Mouse (Mus musculus): ENCODE data around the gene Stk32c. TPM values are rescaled to one million over a fixed set of nuclear protein-coding genes. Genes with fewer than 3 reads are reported as not detected.

Stk32c gene
- total and polyA plus RNA-seq, 3 experiments = 0.21 TPM; not detected in 2

DNA sequence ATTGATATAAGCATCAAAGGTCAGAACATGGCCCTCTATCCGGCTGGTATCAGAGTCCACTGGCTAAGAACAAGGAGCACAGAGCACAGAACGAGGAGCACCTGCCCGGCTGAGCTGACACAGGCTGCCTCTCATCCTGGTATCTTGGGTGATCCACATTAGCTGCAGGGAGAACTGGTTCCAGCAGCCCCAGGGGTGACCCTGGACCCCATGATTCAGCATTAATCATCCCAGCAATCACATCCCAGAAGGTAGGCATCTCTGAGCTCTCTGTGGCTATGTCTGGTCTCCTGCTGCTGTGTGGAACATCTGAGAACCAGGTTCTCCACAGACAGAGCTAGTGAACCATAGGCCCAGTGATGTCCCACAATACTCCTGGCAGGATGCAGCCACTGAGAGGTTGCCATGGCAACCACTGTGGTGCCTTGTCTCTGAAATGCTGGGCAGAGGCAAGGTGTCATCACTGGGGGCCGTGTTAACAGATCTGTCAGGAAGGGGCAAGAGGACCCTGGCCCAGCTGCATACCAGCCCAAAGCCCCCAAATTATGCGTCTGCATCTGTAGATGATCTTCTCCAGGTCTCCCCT, 76.1 kb downstream of the Stk32c start:
- Histone ChIP-seq H3K4me3 (ENCODE audit: control insufficient read depth in 1 of 2, insufficient read depth in 1 of 2, low read depth in 2 of 2, low read length in 2 of 2) (no peak overlapping the region), H3K9me3 (replicated peaks; ENCODE audit: insufficient read depth, low read length) (no peaks in the 10 kb centered on the region), H3K9ac (ENCODE audit: control insufficient read depth, low read depth, low read length, poor library complexity, severe bottlenecking) (no peak overlapping the region), H3K4me1 (ENCODE audit: control insufficient read depth in 1 of 2, insufficient read depth in 2 of 2, low read length in 2 of 2) (no peaks in the 10 kb centered on the region), H3K27ac (ENCODE audit: control insufficient read depth, low read depth, low read length) (no peak overlapping the region), H3K36me3 (ENCODE audit: control insufficient read depth in 1 of 2, insufficient read depth in 2 of 2, low read length in 2 of 2) (no peaks in the 10 kb centered on the region), H3K27me3 (ENCODE audit: control insufficient read depth in 1 of 2, insufficient read depth in 2 of 2, low read length in 2 of 2) (no peaks in the 10 kb centered on the region), H3K79me2 (ENCODE audit: control insufficient read depth, insufficient read depth, low read length, poor library complexity) (no peaks in the 10 kb centered on the region)
- TF ChIP-seq TAL1 (IDR thresholded peaks at IDR 0.05; ENCODE audit: low read length) (no peak), E2F4 (IDR thresholded peaks at IDR 0.05; ENCODE audit: borderline replicate concordance, low read depth, low read length) (no peak), POLR2A (IDR thresholded peaks at IDR 0.05; ENCODE audit: control insufficient read depth in 1 of 2, insufficient read depth in 1 of 2, low read depth in 1 of 2, low read length in 2 of 2, poor library complexity in 1 of 2) (no peak), CHD2 (IDR thresholded peaks at IDR 0.05; ENCODE audit: low read length) (no peak), KAT2A (conservative IDR thresholded peaks at IDR 0.05; ENCODE audit: low read depth, low read length) (no peak), UBTF (IDR thresholded peaks at IDR 0.05; ENCODE audit: borderline replicate concordance, insufficient read depth, low read depth, low read length) (no peak), RCOR1 (IDR thresholded peaks at IDR 0.05; ENCODE audit: low read depth, low read length) (no peak), MXI1 (IDR thresholded peaks at IDR 0.05; ENCODE audit: low read depth, low read length) (no peak), GABPA (IDR thresholded peaks at IDR 0.05; ENCODE audit: low read depth, low read length) (no peak), MAFK (IDR thresholded peaks at IDR 0.05; ENCODE audit: borderline replicate concordance, low read depth, low read length) (no peak), ZNF384 (IDR thresholded peaks at IDR 0.05; ENCODE audit: low read depth, low read length) (no peak), NRF1 (IDR thresholded peaks at IDR 0.05; ENCODE audit: insufficient read depth, low read depth, low read length, poor library complexity, severe bottlenecking) (no peak), BHLHE40 (IDR thresholded peaks at IDR 0.05; ENCODE audit: borderline replicate concordance, low read depth, low read length) (no peak), RAD21 (IDR thresholded peaks at IDR 0.05; ENCODE audit: low read depth, low read length) (no peak), NELFE (IDR thresholded peaks at IDR 0.05; ENCODE audit: low read depth, low read length) (no peak), MAX (IDR thresholded peaks at IDR 0.05; ENCODE audit: low read length) (no peak), MYB (IDR thresholded peaks at IDR 0.05; ENCODE audit: low read depth, low read length) (no peak)
- no peak for DNase-seq (ENCODE audit: low read depth, low spot score)

DNA sequence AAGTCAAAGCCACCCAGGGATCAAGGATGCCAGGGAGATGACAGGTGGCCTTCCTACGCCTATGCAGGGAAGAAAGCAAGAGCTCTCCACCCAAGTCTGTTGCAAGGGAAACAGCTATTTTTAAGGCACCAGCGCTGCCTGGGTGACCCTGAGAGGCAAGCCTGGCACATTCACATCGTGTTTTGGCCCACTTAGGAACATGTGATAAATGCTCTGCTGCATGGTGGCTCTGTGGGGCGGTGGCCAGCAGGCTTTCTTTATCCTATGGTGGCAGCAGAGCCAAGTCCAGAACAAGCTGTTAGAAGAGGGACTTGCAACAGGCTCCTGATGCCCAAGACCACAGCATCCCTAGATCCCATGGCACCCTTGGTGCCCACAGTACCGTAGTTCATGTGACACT, 77.9 kb downstream of the Stk32c start:
- H3K27me3 ChIP-seq (ENCODE audit: control insufficient read depth in 1 of 2, insufficient read depth in 2 of 2, low read length in 2 of 2) = no peaks in the 10 kb centered on the region
- H3K4me3 ChIP-seq (ENCODE audit: control insufficient read depth in 1 of 2, insufficient read depth in 1 of 2, low read depth in 2 of 2, low read length in 2 of 2) = no peak overlapping the region
- no peaks in the 10 kb centered on the region for H3K79me2 ChIP-seq (ENCODE audit: control insufficient read depth, insufficient read depth, low read length, poor library complexity)
- no peak overlapping the region for H3K27ac ChIP-seq (ENCODE audit: control insufficient read depth, low read depth, low read length)
- TF ChIP-seq SMC3 (IDR thresholded peaks at IDR 0.05; ENCODE audit: low read depth, low read length) (no peak), ZMIZ1 (IDR thresholded peaks at IDR 0.05; ENCODE audit: low read depth, low read length) (no peak), CTCF (IDR thresholded peaks at IDR 0.05 in 2 of 3, conservative IDR thresholded peaks at IDR 0.05 in 1 of 3; ENCODE audit: control insufficient read depth in 1 of 3, insufficient read depth in 1 of 3, low read depth in 2 of 3, low read length in 3 of 3, poor library complexity in 1 of 3, severe bottlenecking in 1 of 3) (no peak), ELF1 (IDR thresholded peaks at IDR 0.05; ENCODE audit: low read depth, low read length) (no peak), MAX (IDR thresholded peaks at IDR 0.05; ENCODE audit: low read length) (no peak), ZNF384 (IDR thresholded peaks at IDR 0.05; ENCODE audit: low read depth, low read length) (no peak), MAZ (IDR thresholded peaks at IDR 0.05; ENCODE audit: low read depth, low read length) (no peak), TCF12 (IDR thresholded peaks at IDR 0.05; ENCODE audit: low read depth, low read length) (no peak), E2F4 (IDR thresholded peaks at IDR 0.05; ENCODE audit: borderline replicate concordance, low read depth, low read length) (no peak), GABPA (IDR thresholded peaks at IDR 0.05; ENCODE audit: low read depth, low read length) (no peak), CHD2 (IDR thresholded peaks at IDR 0.05; ENCODE audit: low read length) (no peak), MAFK (IDR thresholded peaks at IDR 0.05; ENCODE audit: borderline replicate concordance, low read depth, low read length) (no peak), POLR2AphosphoS5 (IDR thresholded peaks at IDR 0.05; ENCODE audit: borderline replicate concordance, low read depth, low read length) (no peak), POLR2AphosphoS2 (IDR thresholded peaks at IDR 0.05; ENCODE audit: low read length) (no peak)
- H3K4me1 ChIP-seq (ENCODE audit: control insufficient read depth in 1 of 2, insufficient read depth in 2 of 2, low read length in 2 of 2) = no peaks in the 10 kb centered on the region
- H3K36me3 ChIP-seq (ENCODE audit: control insufficient read depth in 1 of 2, insufficient read depth in 2 of 2, low read length in 2 of 2) = no peaks in the 10 kb centered on the region
- DNase-seq (ENCODE audit: low read depth, low spot score) = no peak
- H3K9ac ChIP-seq (ENCODE audit: control insufficient read depth, low read depth, low read length, poor library complexity, severe bottlenecking) = no peak overlapping the region
- H3K9me3 ChIP-seq (replicated peaks; ENCODE audit: insufficient read depth, low read length) = no peaks in the 10 kb centered on the region

All from MEL (cell line).